Mouse (Mus musculus): Measurements from ENCODE around the gene Erbb2. TPM values are rescaled to one million over a fixed set of nuclear protein-coding genes. Genes with fewer than 3 reads are reported as not detected.

The Erbb2 gene
- polyA plus RNA-seq, 2 experiments = 51.1 to 73.6 TPM

GRCm38 (mm10) chr11:98367863-98368186 is 44.4 kb upstream of the Erbb2 start:
- DNase-seq (ENCODE audit: low spot score) (no peak), ATAC-seq (ENCODE audit: low FRiP score, low read depth) (no peak)
- Histone ChIP-seq H3K36me3 (ENCODE audit: control insufficient read depth, insufficient read depth, low read length) (0 out of 2 replicates have a peak, but pooled peaks cover under 1% of the 10 kb centered on the region), H3K27ac (replicated peaks; ENCODE audit: low read depth, low read length) (no peak overlapping the region), H3K4me2 (replicated peaks; ENCODE audit: low read depth, low read length, severe bottlenecking) (no peak overlapping the region), H3K4me3 (replicated peaks; ENCODE audit: low read length) (no peak overlapping the region), H3K9ac (ENCODE audit: low read depth, low read length, severe bottlenecking) (no peak overlapping the region), H3K9me3 (ENCODE audit: control insufficient read depth, low read length) (no peaks in the 10 kb centered on the region), H3K4me1 (ENCODE audit: control insufficient read depth, insufficient read depth, low read length) (no peaks in the 10 kb centered on the region), H3K27me3 (ENCODE audit: control insufficient read depth, insufficient read depth, low read length) (no peaks in the 10 kb centered on the region)
- TF ChIP-seq POLR2A (IDR thresholded peaks at IDR 0.05; ENCODE audit: borderline replicate concordance, extremely low read depth, insufficient read depth, insufficient read length) = no peak
- WGBS = 86% methylated on average over 7 of the region's 7 CpGs

GRCm38 (mm10) chr11:98369337-98369736 is 42.9 kb upstream of the Erbb2 start:
- no peak overlapping the region for H3K4me3 ChIP-seq (replicated peaks; ENCODE audit: low read length)
- 76% methylated on average over 6 of the region's 6 CpGs for WGBS

GRCm38 (mm10) chr11:98370588-98370987 is 41.7 kb upstream of the Erbb2 start:
- Histone ChIP-seq H3K36me3 (ENCODE audit: control insufficient read depth, insufficient read depth, low read length) (peaks cover 25% of the 10 kb centered on the region), H3K4me1 (ENCODE audit: control insufficient read depth, insufficient read depth, low read length) (no peaks in the 10 kb centered on the region), H3K9me3 (ENCODE audit: control insufficient read depth, low read length) (no peaks in the 10 kb centered on the region), H3K9ac (ENCODE audit: low read depth, low read length, severe bottlenecking) (no peak overlapping the region), H3K4me3 (replicated peaks; ENCODE audit: low read length) (no peak overlapping the region), H3K27me3 (ENCODE audit: control insufficient read depth, insufficient read depth, low read length) (no peaks in the 10 kb centered on the region), H3K27ac (replicated peaks; ENCODE audit: low read depth, low read length) (no peak overlapping the region), H3K4me2 (replicated peaks; ENCODE audit: low read depth, low read length, severe bottlenecking) (no peak overlapping the region)
- no peak for TF ChIP-seq POLR2A (IDR thresholded peaks at IDR 0.05; ENCODE audit: borderline replicate concordance, extremely low read depth, insufficient read depth, insufficient read length)
- no peak for ATAC-seq (ENCODE audit: low FRiP score, low read depth)
- DNase-seq (ENCODE audit: low spot score) = no peak
- WGBS = 93% methylated on average over 2 of the region's 2 CpGs

More at GRCm38 (mm10) chr11:98369337-98369736, 42.9 kb upstream of the Erbb2 start:
- H3K4me2 ChIP-seq (replicated peaks; ENCODE audit: low read depth, low read length, severe bottlenecking) = no peak overlapping the region
- no peak for DNase-seq (ENCODE audit: low spot score)
- H3K9ac ChIP-seq (ENCODE audit: low read depth, low read length, severe bottlenecking) = no peak overlapping the region
- no peak overlapping the region for H3K27ac ChIP-seq (replicated peaks; ENCODE audit: low read depth, low read length)
- H3K9me3 ChIP-seq (ENCODE audit: control insufficient read depth, low read length) = no peaks in the 10 kb centered on the region
- no peaks in the 10 kb centered on the region for H3K4me1 ChIP-seq (ENCODE audit: control insufficient read depth, insufficient read depth, low read length)
- no peak for TF ChIP-seq POLR2A (IDR thresholded peaks at IDR 0.05; ENCODE audit: borderline replicate concordance, extremely low read depth, insufficient read depth, insufficient read length)
- no peak for ATAC-seq (ENCODE audit: low FRiP score, low read depth)
- H3K36me3 ChIP-seq (ENCODE audit: control insufficient read depth, insufficient read depth, low read length) = peaks cover 12% of the 10 kb centered on the region; the same call in 1 of the 2 replicates
- no peaks in the 10 kb centered on the region for H3K27me3 ChIP-seq (ENCODE audit: control insufficient read depth, insufficient read depth, low read length)

- no peak for ATAC-seq (ENCODE audit: low FRiP score, low read depth)
- Histone ChIP-seq H3K4me1 (ENCODE audit: control insufficient read depth, insufficient read depth, low read length) (no peaks in the 10 kb centered on the region), H3K27ac (replicated peaks; ENCODE audit: low read depth, low read length) (no peak overlapping the region), H3K36me3 (ENCODE audit: control insufficient read depth, insufficient read depth, low read length) (peaks cover 35% of the 10 kb centered on the region), H3K9ac (ENCODE audit: low read depth, low read length, severe bottlenecking) (no peak overlapping the region), H3K9me3 (ENCODE audit: control insufficient read depth, low read length) (no peaks in the 10 kb centered on the region), H3K27me3 (ENCODE audit: control insufficient read depth, insufficient read depth, low read length) (no peaks in the 10 kb centered on the region), H3K4me3 (replicated peaks; ENCODE audit: low read length) (no peak overlapping the region), H3K4me2 (replicated peaks; ENCODE audit: low read depth, low read length, severe bottlenecking) (no peak overlapping the region)
- WGBS = 74% methylated on average over 6 of the region's 10 CpGs
- no peak for DNase-seq (ENCODE audit: low spot score)
- TF ChIP-seq POLR2A (IDR thresholded peaks at IDR 0.05; ENCODE audit: borderline replicate concordance, extremely low read depth, insufficient read depth, insufficient read length) = no peak
Observed at GRCm38 (mm10) chr11:98371556-98372240, 40.6 kb upstream of the Erbb2 start.

GRCm38 (mm10) chr11:98372406-98372805 is 39.9 kb upstream of the Erbb2 start:
- WGBS = 5% methylated on average over 2 of the region's 2 CpGs
- H3K4me3 ChIP-seq (replicated peaks; ENCODE audit: low read length) = no peak overlapping the region
- no peak for ATAC-seq (ENCODE audit: low FRiP score, low read depth)

More at GRCm38 (mm10) chr11:98372406-98372805, 39.9 kb upstream of the Erbb2 start:
- peak; percentile 54 for DNase-seq (ENCODE audit: low spot score)
- Histone ChIP-seq H3K27ac (replicated peaks; ENCODE audit: low read depth, low read length) (no peak overlapping the region), H3K9ac (ENCODE audit: low read depth, low read length, severe bottlenecking) (no peak overlapping the region), H3K4me1 (ENCODE audit: control insufficient read depth, insufficient read depth, low read length) (no peaks in the 10 kb centered on the region), H3K36me3 (ENCODE audit: control insufficient read depth, insufficient read depth, low read length) (peaks cover 43% of the 10 kb centered on the region), H3K27me3 (ENCODE audit: control insufficient read depth, insufficient read depth, low read length) (no peaks in the 10 kb centered on the region), H3K4me2 (replicated peaks; ENCODE audit: low read depth, low read length, severe bottlenecking) (no peak overlapping the region), H3K9me3 (ENCODE audit: control insufficient read depth, low read length) (no peaks in the 10 kb centered on the region)
- no peak for TF ChIP-seq POLR2A (IDR thresholded peaks at IDR 0.05; ENCODE audit: borderline replicate concordance, extremely low read depth, insufficient read depth, insufficient read length)
